Mouse (Mus musculus) limb, embryonic 13.5 days (tissue): ENCODE data around the gene Fam173b. TPM values are rescaled to one million over a fixed set of nuclear protein-coding genes. Genes with fewer than 3 reads are reported as not detected.

Source experiments
- ATAC-seq: fragments of 200-750 bp; cut with Nextera tagmentation; 2 replicates; pipeline ENCODE4 v1.8.0; 2017; ENCODE audit warnings: low read depth, moderate number of reproducible peaks, moderate TSS enrichment; ENCODE audit not compliant: low FRiP score
- H3K27ac ChIP-seq: fragments of 300-500 bp; sonication (generic); 2 replicates; pipeline ENCODE4 v1.5.1; 2015; ENCODE audit warnings: inconsistent platforms, mild to moderate bottlenecking, moderate library complexity
- H3K27me3 ChIP-seq: fragments of 300-500 bp; sonication (generic); 2 replicates; pipeline ENCODE4 v1.6.1; 2015; ENCODE audit warnings: mild to moderate bottlenecking, inconsistent platforms
- H3K36me3 ChIP-seq: fragments of 300-500 bp; sonication (generic); 2 replicates; pipeline ENCODE4 v1.6.1; 2015; ENCODE audit warnings: inconsistent platforms, mild to moderate bottlenecking, moderate library complexity
- H3K4me1 ChIP-seq: fragments of 300-500 bp; sonication (generic); 2 replicates; pipeline ENCODE4 v1.6.1; 2015; ENCODE audit warnings: inconsistent platforms
- H3K4me2 ChIP-seq: fragments of 300-500 bp; sonication (generic); replicated peaks from 2 replicates; pipeline ENCODE4 v1.6.1; 2015; ENCODE audit warnings: inconsistent platforms, mild to moderate bottlenecking, moderate library complexity
- H3K4me3 ChIP-seq: fragments of 300-500 bp; sonication (generic); 2 replicates; pipeline ENCODE4 v1.5.1; 2015; ENCODE audit warnings: moderate library complexity, mild to moderate bottlenecking, inconsistent platforms
- H3K9ac ChIP-seq: fragments of 300-500 bp; sonication (generic); 2 replicates; pipeline ENCODE4 v1.6.1; 2015; ENCODE audit warnings: mild to moderate bottlenecking, inconsistent platforms
- H3K9me3 ChIP-seq: fragments of 300-500 bp; sonication (generic); 2 replicates; pipeline ENCODE4 v1.6.1; 2016; ENCODE audit warnings: inconsistent platforms
- WGBS: fragments of 180-500 bp; shearing (Covaris S2); methylation state at CpG from one replicate; pipeline ENCODE4 v1.1.7; 2015; 5-methylcytosine and 5-hydroxymethylcytosine counted together
- polyA plus RNA-seq: library from polyadenylated mRNA; unstranded; fragments of >200 nt; fragmentation: Nextera tagmentation; extraction: Ambion mirVana; gene quantifications from 2 replicates; pipeline ENCODE4 v1.2.1, GENCODE M21; 2015

The Fam173b gene
- polyA plus RNA-seq, 1 experiment from 2014 or later: 11.4 TPM

DNA sequence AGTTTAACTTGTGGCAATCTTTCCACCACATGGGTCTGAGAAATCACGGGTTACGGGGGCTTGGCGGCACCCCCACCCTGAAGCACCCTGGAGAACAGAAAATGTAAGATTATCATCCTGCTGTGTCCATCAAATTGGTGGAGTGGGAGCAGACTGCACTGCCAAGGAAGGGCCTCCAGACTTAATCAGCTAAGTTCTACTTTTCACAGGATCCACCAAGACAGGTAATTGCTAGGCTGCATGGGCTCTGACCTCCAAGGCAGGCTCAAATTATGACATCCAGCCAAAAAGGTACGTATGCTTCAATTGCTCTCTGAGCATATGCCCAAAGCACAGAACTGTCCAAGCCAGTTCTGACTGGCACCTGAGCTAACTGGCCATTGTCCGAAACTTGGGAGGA lies 11.5 kb upstream of the Fam173b start:
- peaks cover 67% of the 10 kb centered on the region for H3K36me3 ChIP-seq
- no peak overlapping the region for H3K27ac ChIP-seq
- no peaks in the 10 kb centered on the region for H3K27me3 ChIP-seq
- ATAC-seq: no peak
- 91% methylated on average over 5 of the region's 5 CpGs for WGBS
- H3K4me3 ChIP-seq: no peak overlapping the region
- no peaks in the 10 kb centered on the region for H3K4me1 ChIP-seq
- H3K9me3 ChIP-seq: no peaks in the 10 kb centered on the region
- H3K4me2 ChIP-seq: no peak overlapping the region
- no peak overlapping the region for H3K9ac ChIP-seq

DNA sequence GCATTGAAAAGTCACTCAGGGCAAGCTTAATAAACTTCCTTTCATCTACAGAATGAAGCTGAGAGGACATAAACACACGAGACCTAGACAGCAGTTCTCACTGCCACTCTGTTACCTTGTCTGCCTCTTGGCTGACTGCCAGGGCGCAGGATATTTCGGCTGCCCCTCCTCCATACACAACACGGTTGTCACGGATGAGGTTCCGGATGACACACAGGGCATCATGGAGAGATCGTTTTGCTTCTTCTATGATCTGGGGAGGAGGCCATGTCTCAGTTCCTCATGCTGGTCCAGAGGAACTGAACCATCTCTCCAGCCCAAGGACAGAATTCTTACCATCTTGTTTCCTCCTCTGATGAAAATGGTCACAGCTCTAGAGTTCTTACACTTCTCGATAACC lies 9.1 kb upstream of the Fam173b start:
- Histone ChIP-seq H3K9ac (no peak overlapping the region), H3K9me3 (no peaks in the 10 kb centered on the region), H3K4me1 (no peaks in the 10 kb centered on the region; the same call in 1 of the 2 replicates), H3K4me3 (no peak overlapping the region), H3K27ac (no peak overlapping the region), H3K4me2 (no peak overlapping the region), H3K36me3 (peaks cover 91% of the 10 kb centered on the region), H3K27me3 (no peaks in the 10 kb centered on the region)
- no peak for ATAC-seq
- 91% methylated on average over 8 of the region's 8 CpGs for WGBS

DNA sequence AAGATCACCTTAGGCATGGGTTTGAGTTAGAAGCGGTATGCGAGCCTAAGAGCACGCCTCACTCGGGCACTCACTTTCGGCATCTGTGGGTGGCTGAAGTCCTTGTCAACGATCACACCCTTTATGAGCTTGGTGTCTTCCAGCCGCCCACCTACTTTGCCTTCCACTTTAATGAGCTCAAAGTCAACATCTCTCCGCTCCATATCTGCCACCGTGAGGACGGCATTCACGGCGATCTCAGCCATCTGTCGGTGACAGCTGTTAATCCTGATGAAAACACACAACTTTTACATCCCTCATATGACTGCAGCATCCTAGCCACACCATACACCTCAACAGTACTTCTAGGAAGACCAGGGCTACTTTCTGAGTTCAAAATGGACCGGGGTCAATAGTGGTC lies 7.4 kb upstream of the Fam173b start:
- Histone ChIP-seq H3K4me3 (no peak overlapping the region), H3K4me2 (no peak overlapping the region), H3K4me1 (peaks cover 7% of the 10 kb centered on the region), H3K27me3 (no peaks in the 10 kb centered on the region), H3K36me3 (peaks cover 89% of the 10 kb centered on the region), H3K9me3 (no peaks in the 10 kb centered on the region), H3K27ac (no peak overlapping the region), H3K9ac (no peak overlapping the region)
- no peak for ATAC-seq
- 93% methylated on average over 14 of the region's 14 CpGs for WGBS

DNA sequence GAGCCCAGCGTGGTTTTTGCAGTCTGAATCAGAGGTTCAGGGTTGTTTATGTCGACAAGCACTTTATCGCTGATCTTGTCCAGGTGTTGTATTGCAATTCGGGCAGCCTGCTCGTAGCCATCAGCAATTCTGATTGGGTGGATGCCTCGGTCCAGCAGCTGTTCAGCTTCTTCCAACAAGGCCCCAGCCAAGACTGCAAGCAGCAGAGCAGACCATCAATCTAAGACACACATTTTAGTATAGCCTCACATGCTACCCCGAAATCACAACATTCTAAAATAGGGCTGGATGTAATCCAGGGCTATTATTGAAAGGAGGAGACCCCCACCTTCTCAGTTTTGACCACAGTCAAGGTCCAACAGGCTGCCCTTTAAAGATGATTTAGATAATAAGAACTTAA lies 6.0 kb upstream of the Fam173b start:
- no peak overlapping the region for H3K4me2 ChIP-seq
- peaks cover 75% of the 10 kb centered on the region for H3K36me3 ChIP-seq
- H3K9ac ChIP-seq: no peak overlapping the region
- 85% methylated on average over 7 of the region's 7 CpGs for whole genome bisulfite sequencing
- H3K4me3 ChIP-seq: no peak overlapping the region
- H3K27ac ChIP-seq: no peak overlapping the region
- H3K4me1 ChIP-seq: peaks cover 21% of the 10 kb centered on the region
- no peak for ATAC-seq
- no peaks in the 10 kb centered on the region for H3K9me3 ChIP-seq
- H3K27me3 ChIP-seq: no peaks in the 10 kb centered on the region

DNA sequence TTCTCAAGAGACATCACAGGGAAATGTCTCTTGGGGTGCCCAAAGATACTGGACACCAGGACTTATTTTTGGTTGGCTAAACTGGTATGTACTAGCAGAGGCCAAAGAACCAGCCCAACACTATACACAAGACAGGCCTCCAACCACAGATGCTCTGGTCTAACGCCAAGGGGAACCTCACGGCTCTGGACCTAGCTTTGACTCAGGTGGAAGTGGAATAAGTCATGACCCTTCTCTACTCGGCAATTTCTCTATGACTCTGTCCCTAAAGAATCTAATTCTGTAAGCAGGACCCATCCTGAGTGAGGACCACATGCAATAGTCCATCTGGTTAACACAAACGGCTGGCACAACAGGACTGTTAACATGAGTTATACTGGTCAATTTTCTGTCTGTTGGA lies 1.8 kb upstream of the Fam173b start:
- peaks cover 33% of the 10 kb centered on the region for H3K36me3 ChIP-seq
- no peak for ATAC-seq
- H3K4me1 ChIP-seq: peaks cover 30% of the 10 kb centered on the region
- no peak overlapping the region for H3K27ac ChIP-seq
- no peaks in the 10 kb centered on the region for H3K27me3 ChIP-seq
- whole genome bisulfite sequencing: 66% methylated on average over 4 of the region's 4 CpGs
- no peak overlapping the region for H3K9ac ChIP-seq
- H3K4me2 ChIP-seq: peak overlapping the region; percentile 98
- H3K9me3 ChIP-seq: no peaks in the 10 kb centered on the region
- H3K4me3 ChIP-seq: peak overlapping the region; percentile 80

DNA sequence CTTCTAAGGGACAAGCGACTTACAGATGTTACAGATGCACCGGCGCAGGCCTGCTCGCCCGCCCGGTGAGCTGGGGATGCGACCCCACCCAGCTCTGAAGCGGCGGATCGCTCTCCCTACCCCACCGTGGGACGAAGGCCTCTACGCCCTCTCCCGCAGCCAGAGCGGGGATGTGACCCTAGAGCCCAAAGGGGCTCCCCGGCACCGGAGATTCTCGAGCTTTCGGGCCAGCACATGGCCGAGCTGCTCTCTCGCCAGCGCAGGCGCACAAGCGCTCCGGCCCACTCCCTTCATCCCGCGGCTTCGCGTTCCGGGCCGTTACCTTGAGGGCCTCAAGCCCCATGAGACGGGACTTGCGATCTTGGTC lies 390 bp upstream of the Fam173b start:
- Histone ChIP-seq H3K4me1 (peaks cover 30% of the 10 kb centered on the region), H3K27ac (peak overlapping the region; percentile 58; the same call in 1 of the 2 replicates), H3K36me3 (peaks cover 19% of the 10 kb centered on the region), H3K9me3 (no peaks in the 10 kb centered on the region), H3K4me3 (peak overlapping the region; percentile 80), H3K4me2 (peak overlapping the region; percentile 98), H3K9ac (peak overlapping the region; percentile 95), H3K27me3 (no peaks in the 10 kb centered on the region)
- peak; percentile 70 for ATAC-seq
- under 1% methylated on average over 33 of the region's 33 CpGs for WGBS

DNA sequence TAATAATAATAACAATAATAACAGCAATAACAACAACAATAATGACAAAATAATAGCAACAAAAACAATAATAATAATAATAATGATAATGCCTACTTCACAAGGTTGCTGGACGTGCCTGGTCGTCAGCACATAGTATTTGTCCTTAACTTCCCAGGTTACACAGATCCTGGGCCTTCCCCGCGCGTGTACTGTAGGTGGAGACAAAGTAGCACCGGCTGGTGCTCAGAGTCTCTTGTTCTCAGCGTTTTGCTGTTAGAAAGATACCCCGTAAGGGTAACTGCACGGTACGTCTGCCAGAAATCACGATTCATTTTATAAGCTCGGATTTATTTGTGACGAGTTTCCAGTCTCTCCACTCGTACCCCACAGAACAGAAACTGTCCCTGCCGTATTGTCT lies 774 bp downstream of the Fam173b start:
- peaks cover 30% of the 10 kb centered on the region for H3K4me1 ChIP-seq
- H3K4me3 ChIP-seq: peak overlapping the region; percentile 80
- peak overlapping the region; percentile 89 for H3K9ac ChIP-seq
- H3K9me3 ChIP-seq: no peaks in the 10 kb centered on the region
- peaks cover 7% of the 10 kb centered on the region for H3K36me3 ChIP-seq
- 2% methylated on average over 15 of the region's 15 CpGs for WGBS
- H3K27ac ChIP-seq: peak overlapping the region; percentile 94; the same call in 1 of the 2 replicates
- H3K27me3 ChIP-seq: no peaks in the 10 kb centered on the region
- peak; percentile 74 for ATAC-seq
- peak overlapping the region; percentile 63 for H3K4me2 ChIP-seq

DNA sequence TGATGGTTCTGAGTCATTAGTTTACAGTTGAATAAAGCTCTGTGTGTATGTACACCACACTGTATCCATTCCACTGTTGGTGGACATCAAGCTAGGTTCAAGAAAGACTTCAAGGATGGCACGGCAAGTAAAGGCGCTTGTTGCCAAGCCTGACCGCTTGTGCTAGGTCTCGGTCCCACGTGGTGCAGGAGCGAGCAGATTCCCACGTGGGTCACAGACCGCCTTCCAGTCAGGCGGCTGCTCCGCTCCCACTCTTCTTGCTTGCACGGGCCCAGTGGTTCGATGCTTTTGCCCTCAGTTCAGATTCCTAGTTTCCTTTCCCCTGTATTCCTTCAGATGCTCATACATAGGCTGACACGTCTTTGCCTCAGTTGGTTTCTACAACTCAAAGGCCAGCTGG lies 1.5 kb downstream of the Fam173b start:
- Histone ChIP-seq H3K9ac (peak overlapping the region; percentile 89; the same call in 1 of the 2 replicates), H3K4me3 (peak overlapping the region; percentile 80), H3K4me1 (peaks cover 30% of the 10 kb centered on the region), H3K4me2 (peak overlapping the region; percentile 63), H3K27ac (no peak overlapping the region), H3K9me3 (no peaks in the 10 kb centered on the region), H3K36me3 (peaks cover under 1% of the 10 kb centered on the region; the same call in 1 of the 2 replicates), H3K27me3 (no peaks in the 10 kb centered on the region)
- WGBS: 89% methylated on average over 13 of the region's 13 CpGs
- no peak for ATAC-seq

DNA sequence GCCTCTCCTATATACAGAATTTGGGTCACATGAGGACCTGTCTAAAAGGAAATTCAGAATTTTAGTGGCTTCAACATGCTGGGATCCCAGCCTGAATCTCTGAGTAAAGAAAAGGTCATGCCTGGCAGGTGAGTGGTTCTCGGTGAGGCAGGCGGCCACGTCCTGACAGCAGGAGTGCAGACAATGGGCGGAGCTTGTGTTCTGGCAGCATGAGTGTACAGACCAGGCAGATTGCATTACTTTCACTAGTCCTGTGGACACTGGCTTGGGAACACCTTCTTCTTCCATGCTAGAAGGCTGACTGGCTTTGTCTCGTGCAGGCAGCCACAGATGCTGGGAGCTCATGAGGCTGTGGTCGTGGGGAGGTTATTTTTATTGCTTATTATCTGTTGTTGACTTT lies 5.2 kb downstream of the Fam173b start:
- Histone ChIP-seq H3K36me3 (no peaks in the 10 kb centered on the region), H3K9me3 (no peaks in the 10 kb centered on the region), H3K4me2 (no peak overlapping the region), H3K27ac (no peak overlapping the region), H3K4me3 (no peak overlapping the region), H3K27me3 (no peaks in the 10 kb centered on the region), H3K4me1 (peaks cover 14% of the 10 kb centered on the region), H3K9ac (0 out of 2 replicates have a peak overlapping the region, but pooled peaks have one; percentile 25)
- WGBS: 61% methylated on average over 6 of the region's 6 CpGs
- no peak for ATAC-seq

DNA sequence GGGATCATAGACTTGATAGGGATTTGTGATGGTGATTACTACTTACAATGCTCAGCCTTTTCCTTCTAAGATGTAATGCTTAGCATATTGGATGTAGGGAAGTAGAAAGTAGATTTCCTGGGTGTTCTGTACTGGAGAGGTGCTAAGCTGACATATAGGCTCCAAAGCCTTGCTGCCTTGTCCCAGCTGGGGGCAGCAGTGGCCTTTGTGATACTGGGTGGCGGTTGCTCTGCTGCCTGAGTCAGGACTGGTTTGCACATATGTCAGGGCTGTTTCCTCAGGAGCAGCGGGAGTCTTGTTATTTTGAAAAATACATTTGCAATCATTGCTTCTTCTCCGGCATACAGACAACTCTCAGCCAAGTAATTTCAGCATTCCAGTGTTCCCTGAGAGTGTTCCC lies 9.4 kb downstream of the Fam173b start:
- no peaks in the 10 kb centered on the region for H3K9me3 ChIP-seq
- ATAC-seq: no peak
- no peak overlapping the region for H3K9ac ChIP-seq
- H3K4me3 ChIP-seq: no peak overlapping the region
- H3K27ac ChIP-seq: no peak overlapping the region
- no peak overlapping the region for H3K4me2 ChIP-seq
- H3K4me1 ChIP-seq: 0 out of 2 replicates have a peak, but pooled peaks cover 7% of the 10 kb centered on the region
- H3K36me3 ChIP-seq: 0 out of 2 replicates have a peak, but pooled peaks cover 5% of the 10 kb centered on the region
- WGBS: 67% methylated on average over 3 of the region's 3 CpGs
- H3K27me3 ChIP-seq: no peaks in the 10 kb centered on the region

DNA sequence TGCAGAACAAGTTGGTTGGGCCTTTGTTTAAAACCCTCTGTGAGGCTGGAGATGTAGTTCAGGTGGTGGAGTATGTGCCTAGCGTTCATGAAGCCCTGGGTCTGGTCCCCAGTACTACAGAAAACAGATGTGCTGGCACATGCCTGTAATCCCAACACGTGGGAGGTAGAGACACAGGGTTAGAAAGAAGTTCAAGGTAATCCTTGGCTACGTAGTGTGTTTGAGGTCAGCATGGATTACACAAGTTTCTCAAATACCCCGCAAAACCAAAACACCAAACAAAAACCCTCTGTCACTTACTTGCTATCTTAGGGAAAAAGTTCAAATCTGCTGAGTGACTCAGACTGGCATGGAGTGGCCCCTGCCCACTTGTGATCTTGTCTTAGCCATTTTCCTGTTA lies 10.3 kb downstream of the Fam173b start:
- ATAC-seq: no peak
- no peak overlapping the region for H3K4me2 ChIP-seq
- H3K9me3 ChIP-seq: no peaks in the 10 kb centered on the region
- 76% methylated on average over 4 of the region's 4 CpGs for WGBS
- H3K27ac ChIP-seq: no peak overlapping the region
- H3K36me3 ChIP-seq: peaks cover 11% of the 10 kb centered on the region
- no peak overlapping the region for H3K4me3 ChIP-seq
- H3K9ac ChIP-seq: no peak overlapping the region
- no peaks in the 10 kb centered on the region for H3K27me3 ChIP-seq
- 0 out of 2 replicates have a peak, but pooled peaks cover 7% of the 10 kb centered on the region for H3K4me1 ChIP-seq

DNA sequence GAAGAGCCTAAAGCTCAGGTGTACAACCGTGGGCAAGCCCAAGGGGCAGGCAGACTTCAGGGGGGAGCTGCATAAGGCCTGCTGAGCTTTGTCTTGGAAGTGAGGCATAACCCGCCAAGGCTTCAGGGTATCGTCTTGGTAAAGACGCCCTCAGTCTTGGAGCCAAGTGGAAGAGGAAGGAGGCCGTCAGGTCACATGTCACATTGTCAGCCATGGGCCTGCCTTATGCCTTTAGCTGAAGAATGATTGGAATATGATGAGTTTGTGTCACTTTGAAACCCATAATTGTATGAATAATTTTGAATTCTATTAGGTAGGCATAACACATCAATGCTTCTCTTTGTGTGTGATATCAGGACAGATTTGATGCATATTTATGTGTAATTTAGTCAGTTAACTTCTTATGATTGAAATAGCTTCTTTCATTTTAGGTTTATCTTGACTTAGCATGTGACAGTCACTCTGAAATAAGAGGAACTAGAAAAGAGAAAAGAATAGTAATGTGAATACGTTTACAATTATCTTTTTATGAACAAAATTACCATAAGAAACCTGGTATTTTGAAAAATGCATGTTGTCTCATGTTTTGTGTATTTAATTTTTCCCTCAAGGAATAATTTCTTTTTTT lies 12.3 kb downstream of the Fam173b start:
- Histone ChIP-seq H3K9ac (no peak overlapping the region), H3K27ac (no peak overlapping the region), H3K9me3 (no peaks in the 10 kb centered on the region), H3K4me3 (no peak overlapping the region), H3K36me3 (peaks cover 26% of the 10 kb centered on the region), H3K4me2 (no peak overlapping the region), H3K27me3 (no peaks in the 10 kb centered on the region), H3K4me1 (0 out of 2 replicates have a peak, but pooled peaks cover 6% of the 10 kb centered on the region)
- no peak for ATAC-seq
- 90% methylated on average over 6 of the region's 6 CpGs for WGBS

DNA sequence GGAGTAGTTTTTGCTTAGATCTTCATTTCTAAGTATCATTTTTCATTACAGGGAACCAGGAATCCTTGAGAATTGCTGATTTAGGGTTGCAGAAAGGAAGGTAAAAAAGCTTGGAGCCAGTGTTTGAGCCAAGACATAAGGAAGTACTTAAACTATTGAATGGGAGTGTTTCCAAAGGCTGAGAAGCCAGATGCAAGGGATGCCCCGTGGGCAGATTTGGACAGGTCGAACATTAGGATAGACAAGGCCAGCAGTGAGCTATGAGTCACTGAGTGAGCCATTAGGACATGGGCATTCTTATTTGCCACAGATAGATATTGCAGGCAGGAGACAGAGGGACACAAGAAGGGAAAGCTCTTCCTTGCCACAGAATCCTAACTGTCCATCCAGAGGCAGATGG lies 13.0 kb downstream of the Fam173b start:
- H3K27ac ChIP-seq: no peak overlapping the region
- no peak for ATAC-seq
- 0 out of 2 replicates have a peak, but pooled peaks cover 3% of the 10 kb centered on the region for H3K4me1 ChIP-seq
- no peak overlapping the region for H3K9ac ChIP-seq
- H3K36me3 ChIP-seq: peaks cover 31% of the 10 kb centered on the region
- H3K4me2 ChIP-seq: no peak overlapping the region
- no peaks in the 10 kb centered on the region for H3K9me3 ChIP-seq
- 50% methylated on average over 2 of the region's 2 CpGs for WGBS
- no peaks in the 10 kb centered on the region for H3K27me3 ChIP-seq
- no peak overlapping the region for H3K4me3 ChIP-seq
